Comparison of ENCODE assay signal across 8 mouse cellular contexts in genomic region chrX:18254767-18255166, GRCm38 (mm10).
A peak's percentile ranks its signal among the peaks of the same experiment; 100 is the strongest.
DNase-seq lines count a peak whose midpoint lies in the region; ATAC-seq lines count a peak whose summit lies in the region.

No protein-coding gene starts in this region.

- peak; percentile 45; the same call in 1 of the 2 replicates for ATAC-seq in neural tube, embryonic 11.5 days (ENCODE audit: insufficient read depth, low FRiP score, low TSS enrichment)
- ATAC-seq in common myeloid progenitor, adult 5-6 weeks (replicated peaks; ENCODE audit: low read depth, poor library complexity, severe bottlenecking): peak; percentile 92
- peak; percentile 87 for ATAC-seq in midbrain, embryonic 15.5 days (replicated peaks)

- H3K4me3 ChIP-seq in neural tube, embryonic 11.5 days (ENCODE audit: low read depth, low read length): no peak overlapping the region
- no peak overlapping the region for H3K4me3 ChIP-seq in midbrain, embryonic 15.5 days

- H3K27ac ChIP-seq in neural tube, embryonic 11.5 days (ENCODE audit: low read depth, low read length): no peak overlapping the region
- no peak overlapping the region for H3K27ac ChIP-seq in midbrain, embryonic 15.5 days

- H3K27me3 ChIP-seq in neural tube, embryonic 11.5 days (ENCODE audit: control insufficient read depth, insufficient read depth, low read length): no peaks in the 10 kb centered on the region
- H3K27me3 ChIP-seq in midbrain, embryonic 15.5 days (replicated peaks): no peaks in the 10 kb centered on the region

- no peaks in the 10 kb centered on the region for H3K4me1 ChIP-seq in neural tube, embryonic 11.5 days (ENCODE audit: control insufficient read depth, insufficient read depth, low read length)
- no peaks in the 10 kb centered on the region for H3K4me1 ChIP-seq in midbrain, embryonic 15.5 days

- H3K9me3 ChIP-seq in neural tube, embryonic 11.5 days (ENCODE audit: control insufficient read depth, low read length): no peaks in the 10 kb centered on the region
- no peaks in the 10 kb centered on the region for H3K9me3 ChIP-seq in midbrain, embryonic 15.5 days

- H3K36me3 ChIP-seq in neural tube, embryonic 11.5 days (ENCODE audit: control insufficient read depth, insufficient read depth, low read length): peaks cover 2% of the 10 kb centered on the region; the same call in 1 of the 2 replicates
- H3K36me3 ChIP-seq in midbrain, embryonic 15.5 days (replicated peaks): peaks cover 8% of the 10 kb centered on the region; the same call in 1 of the 2 replicates

- peak; percentile 19 for DNase-seq in neural tube, embryonic 11.5 days (ENCODE audit: low spot score)
- no peak for DNase-seq in neural tube, embryonic 10.5 days (ENCODE audit: extremely low spot score, low spot score)
- DNase-seq in R1 (ENCODE audit: low read depth, low spot score): peak; percentile 50
- DNase-seq in heart, postnatal 36 days: peak; percentile 16 to 43
- peak; percentile 23 to 88 for DNase-seq in layer of hippocampus, postnatal 14 days (ENCODE audit: low spot score in 2 of 2)
- DNase-seq in urinary bladder, postnatal 10 days (ENCODE audit: low spot score): no peak

- H3K9ac ChIP-seq in neural tube, embryonic 11.5 days (ENCODE audit: low read length): no peak overlapping the region
- no peak overlapping the region for H3K9ac ChIP-seq in midbrain, embryonic 15.5 days

- intact Hi-C loops in heart, postnatal 36 days (cut with DNase I): loop anchor here (5.0 kb wide), 2 partner anchors 92 to 142 kb away; partner anchors contain the start of gene Kdm6a

- H3K4me2 ChIP-seq in neural tube, embryonic 11.5 days (ENCODE audit: low read depth): no peak overlapping the region
- no peak overlapping the region for H3K4me2 ChIP-seq in midbrain, embryonic 15.5 days

- WGBS in neural tube, embryonic 11.5 days: 59% methylated on average over 4 of the region's 4 CpGs
- 49% methylated on average over 4 of the region's 4 CpGs for WGBS in midbrain, embryonic 15.5 days

Comparison
In these comparisons a context has a peak if more than half of its experiments do, and no peak if none do; other contexts are left out.
1. DNase-seq: peak in neural tube, embryonic 11.5 days (single experiment), R1 (single experiment), heart, postnatal 36 days (2 of 2) and layer of hippocampus, postnatal 14 days (2 of 2); none in neural tube, embryonic 10.5 days (single experiment) and urinary bladder, postnatal 10 days (single experiment).
2. Peak in every context shown above with its lines, with median percentiles within 50 percentile points of each other: ATAC-seq.